Comparison of ENCODE assay signal across 7 mouse cellular contexts in genomic region chr2:152368532-152369140, GRCm38 (mm10). TPM values are rescaled to one million over a fixed set of nuclear protein-coding genes. Genes with fewer than 3 reads are reported as not detected.
A peak's percentile ranks its signal among the peaks of the same experiment; 100 is the strongest.
DNase-seq lines count a peak whose midpoint lies in the region; ATAC-seq and TF ChIP-seq lines count a peak whose summit lies in the region.

No protein-coding gene starts in this region.

- no peaks in the 10 kb centered on the region for H3K36me3 ChIP-seq in E14TG2a.4 (ENCODE audit: insufficient read depth, low read length)
- no peaks in the 10 kb centered on the region for H3K36me3 ChIP-seq in forebrain, embryonic 16.5 days (ENCODE audit: control insufficient read depth, insufficient read depth)
- H3K36me3 ChIP-seq in intestine, embryonic 15.5 days = no peaks in the 10 kb centered on the region
- H3K36me3 ChIP-seq in lung, postnatal 0 days (ENCODE audit: insufficient read depth, low read length) = no peaks in the 10 kb centered on the region

- WGBS in forebrain, embryonic 16.5 days = 31% methylated on average over 14 of the region's 14 CpGs
- WGBS in intestine, embryonic 15.5 days = 30% methylated on average over 14 of the region's 14 CpGs
- WGBS in lung, postnatal 0 days = 22% methylated on average over 14 of the region's 14 CpGs

- TF ChIP-seq EP300 in lung, postnatal 0 days (IDR thresholded peaks at IDR 0.05) = no peak

- peak; percentile 47; the same call in 1 of the 2 replicates for ATAC-seq in forebrain, embryonic 16.5 days
- 0 out of 2 replicates have a peak, but pooled peaks have one; percentile 26 for ATAC-seq in intestine, embryonic 15.5 days
- peak; percentile 65 for ATAC-seq in lung, postnatal 0 days

- TF ChIP-seq CTCF in E14TG2a.4 (conservative IDR thresholded peaks at IDR 0.05; ENCODE audit: low read length) = peak; percentile 86
- peak; percentile 96 for TF ChIP-seq CTCF in lung, postnatal 0 days (IDR thresholded peaks at IDR 0.05)

- H3K4me2 ChIP-seq in forebrain, embryonic 16.5 days (ENCODE audit: low read length) = no peak overlapping the region
- no peak overlapping the region; the same call in 1 of the 2 replicates for H3K4me2 ChIP-seq in intestine, embryonic 15.5 days (replicated peaks)
- no peak overlapping the region for H3K4me2 ChIP-seq in lung, postnatal 0 days (replicated peaks; ENCODE audit: low read depth, low read length)

- peaks cover 60% of the 10 kb centered on the region for H3K4me1 ChIP-seq in E14TG2a.4 (replicated peaks; ENCODE audit: low read depth, low read length)
- peaks cover 3% of the 10 kb centered on the region; the same call in 1 of the 2 replicates for H3K4me1 ChIP-seq in forebrain, embryonic 16.5 days (replicated peaks; ENCODE audit: control insufficient read depth, insufficient read depth, low read length)
- 0 out of 2 replicates have a peak, but pooled peaks cover 3% of the 10 kb centered on the region for H3K4me1 ChIP-seq in intestine, embryonic 15.5 days (replicated peaks)
- H3K4me1 ChIP-seq in lung, postnatal 0 days (ENCODE audit: insufficient read depth, low read depth, low read length) = no peaks in the 10 kb centered on the region

- H3K27me3 ChIP-seq in E14TG2a.4 (ENCODE audit: insufficient read depth, low read length) = peaks cover 10% of the 10 kb centered on the region
- H3K27me3 ChIP-seq in forebrain, embryonic 16.5 days (replicated peaks; ENCODE audit: control insufficient read depth, insufficient read depth, low read length) = no peaks in the 10 kb centered on the region
- H3K27me3 ChIP-seq in intestine, embryonic 15.5 days (replicated peaks) = no peaks in the 10 kb centered on the region
- H3K27me3 ChIP-seq in lung, postnatal 0 days (replicated peaks; ENCODE audit: insufficient read depth, low read length) = 0 out of 2 replicates have a peak, but pooled peaks cover under 1% of the 10 kb centered on the region

- peak overlapping the region; percentile 72; the same call in 1 of the 2 replicates for H3K4me3 ChIP-seq in E14TG2a.4 (replicated peaks; ENCODE audit: low read length)
- no peak overlapping the region for H3K4me3 ChIP-seq in forebrain, embryonic 16.5 days (replicated peaks; ENCODE audit: low read length)
- H3K4me3 ChIP-seq in intestine, embryonic 15.5 days (replicated peaks) = no peak overlapping the region
- H3K4me3 ChIP-seq in lung, postnatal 0 days (ENCODE audit: low read depth, low read length) = no peak overlapping the region

- H3K27ac ChIP-seq in forebrain, embryonic 16.5 days (ENCODE audit: low read length) = no peak overlapping the region
- H3K27ac ChIP-seq in intestine, embryonic 15.5 days = no peak overlapping the region
- H3K27ac ChIP-seq in lung, postnatal 0 days (ENCODE audit: low read length) = no peak overlapping the region

- H3K9me3 ChIP-seq in E14TG2a.4 (ENCODE audit: low read length) = no peaks in the 10 kb centered on the region
- no peaks in the 10 kb centered on the region for H3K9me3 ChIP-seq in forebrain, embryonic 16.5 days (ENCODE audit: control insufficient read depth, low read length)
- no peaks in the 10 kb centered on the region for H3K9me3 ChIP-seq in intestine, embryonic 15.5 days
- H3K9me3 ChIP-seq in lung, postnatal 0 days (ENCODE audit: low read length) = no peaks in the 10 kb centered on the region

- DNase-seq in 416B (ENCODE audit: low read depth) = peak; percentile 75
- DNase-seq in cerebellum, adult 11-12 months = peak; percentile 22
- DNase-seq in lung, postnatal 0 days (ENCODE audit: low spot score) = peak; percentile 77
- peak; percentile 85 for DNase-seq in retina, postnatal 1 day

- H3K9ac ChIP-seq in forebrain, embryonic 16.5 days (replicated peaks; ENCODE audit: low read depth, low read length) = no peak overlapping the region
- no peak overlapping the region for H3K9ac ChIP-seq in intestine, embryonic 15.5 days
- H3K9ac ChIP-seq in lung, postnatal 0 days (replicated peaks; ENCODE audit: low read depth) = no peak overlapping the region

RNA-seq across cellular contexts. Expression of gene Nrsn2, which starts 7.8 kb away (rescaled TPM):
- 10.5 and 22.6 TPM in 2 replicates for polyA plus RNA-seq in forebrain, embryonic 16.5 days (2015; fragmentation: Nextera tagmentation; extraction: Ambion mirVana)
- polyA plus RNA-seq in intestine, embryonic 15.5 days (2015; fragmentation: Nextera tagmentation; extraction: Ambion mirVana) = 1.8 and 2.1 TPM in 2 replicates
- polyA plus RNA-seq in lung, postnatal 0 days (2015; fragmentation: Nextera tagmentation; extraction: Ambion mirVana) = not detected in 2 replicates

RNA-seq across cellular contexts. Expression of gene Trib3, which starts 24.8 kb away (rescaled TPM):
- polyA plus RNA-seq in forebrain, embryonic 16.5 days (2015; fragmentation: Nextera tagmentation; extraction: Ambion mirVana) = 0.78 and 1.9 TPM in 2 replicates
- 4.3 and 4.9 TPM in 2 replicates for polyA plus RNA-seq in intestine, embryonic 15.5 days (2015; fragmentation: Nextera tagmentation; extraction: Ambion mirVana)
- polyA plus RNA-seq in lung, postnatal 0 days (2015; fragmentation: Nextera tagmentation; extraction: Ambion mirVana) = 5.7 and 6.7 TPM in 2 replicates

RNA-seq across cellular contexts. Expression of gene Sox12, which starts 29.2 kb away (rescaled TPM):
- 15.8 and 16.8 TPM in 2 replicates for polyA plus RNA-seq in forebrain, embryonic 16.5 days (2015; fragmentation: Nextera tagmentation; extraction: Ambion mirVana)
- polyA plus RNA-seq in intestine, embryonic 15.5 days (2015; fragmentation: Nextera tagmentation; extraction: Ambion mirVana) = 5.4 and 5.9 TPM in 2 replicates
- polyA plus RNA-seq in lung, postnatal 0 days (2015; fragmentation: Nextera tagmentation; extraction: Ambion mirVana) = 3.5 and 3.9 TPM in 2 replicates

RNA-seq across cellular contexts. Expression of gene Rbck1, which starts 36.2 kb away (rescaled TPM):
- 104 and 111 TPM in 2 replicates for polyA plus RNA-seq in forebrain, embryonic 16.5 days (2015; fragmentation: Nextera tagmentation; extraction: Ambion mirVana)
- 75.2 and 82.2 TPM in 2 replicates for polyA plus RNA-seq in intestine, embryonic 15.5 days (2015; fragmentation: Nextera tagmentation; extraction: Ambion mirVana)
- polyA plus RNA-seq in lung, postnatal 0 days (2015; fragmentation: Nextera tagmentation; extraction: Ambion mirVana) = 67.9 and 74.4 TPM in 2 replicates

RNA-seq across cellular contexts. Expression of gene Zcchc3, which starts 46.2 kb away (rescaled TPM):
- polyA plus RNA-seq in forebrain, embryonic 16.5 days (2015; fragmentation: Nextera tagmentation; extraction: Ambion mirVana) = 13.3 and 14.1 TPM in 2 replicates
- 34.4 and 40.8 TPM in 2 replicates for polyA plus RNA-seq in intestine, embryonic 15.5 days (2015; fragmentation: Nextera tagmentation; extraction: Ambion mirVana)
- 17.3 TPM in 2 replicates for polyA plus RNA-seq in lung, postnatal 0 days (2015; fragmentation: Nextera tagmentation; extraction: Ambion mirVana)

Comparison
In these comparisons a context has a peak if more than half of its experiments do, and no peak if none do; other contexts are left out.
1. DNase-seq: peak in every context shown above with its lines; median percentile 85 in retina, postnatal 1 day; 77 in lung, postnatal 0 days; 75 in 416B; 22 in cerebellum, adult 11-12 months.